Mouse (Mus musculus) frontal cortex, postnatal 25 days (tissue): Measurements from ENCODE around the gene Vps11.
"Not testable (repeated sequence)": the region's sequence is repeated elsewhere in the genome, so short reads cannot be mapped to it uniquely, and the experiment has no call there.

ENCODE experiments used
- DNase-seq, 2 experiments: peaks; one replicate each; pipeline ENCODE4 v3.0.0; 2022; ENCODE audit warnings: low spot score in 2 of 2

The Vps11 gene

DNA sequence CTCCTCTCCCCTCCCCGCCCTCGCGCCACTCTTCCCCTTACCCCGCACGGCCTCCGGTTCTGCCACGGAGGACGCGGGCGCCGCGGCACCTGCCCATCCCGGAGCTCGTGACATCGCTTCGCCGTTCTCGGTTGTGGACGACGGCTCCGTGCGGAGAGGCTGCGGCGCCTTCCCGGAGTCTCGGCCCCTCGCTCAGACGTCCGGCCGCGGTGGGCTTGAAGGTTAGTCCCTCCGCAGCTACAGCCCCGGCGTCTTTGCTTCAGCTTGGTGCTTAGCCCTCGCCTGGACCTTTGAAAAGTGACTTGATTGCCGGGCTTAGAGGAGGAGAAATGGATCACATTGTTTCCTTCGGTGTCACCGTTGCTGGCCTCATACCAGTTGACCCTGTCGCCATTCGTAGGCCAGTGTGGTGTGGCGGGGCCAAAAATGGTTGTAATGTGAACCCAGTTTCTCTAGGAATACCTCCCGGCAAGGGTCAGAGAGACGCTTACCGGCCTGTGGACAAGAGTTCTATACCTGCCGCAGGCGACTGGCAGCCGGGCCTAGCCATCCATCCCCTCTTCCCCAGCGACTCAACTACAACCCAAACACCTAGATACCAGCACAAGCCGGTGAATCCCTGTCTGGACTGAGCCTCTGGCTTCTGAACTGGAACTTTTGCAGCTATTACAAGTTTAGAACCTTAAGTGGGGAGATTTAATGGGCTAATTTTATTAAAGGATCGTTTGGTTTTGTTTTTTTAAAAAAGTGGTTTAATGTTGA lies 26.0 kb downstream of the Vps11 start:
- DNase-seq = no peak

DNA sequence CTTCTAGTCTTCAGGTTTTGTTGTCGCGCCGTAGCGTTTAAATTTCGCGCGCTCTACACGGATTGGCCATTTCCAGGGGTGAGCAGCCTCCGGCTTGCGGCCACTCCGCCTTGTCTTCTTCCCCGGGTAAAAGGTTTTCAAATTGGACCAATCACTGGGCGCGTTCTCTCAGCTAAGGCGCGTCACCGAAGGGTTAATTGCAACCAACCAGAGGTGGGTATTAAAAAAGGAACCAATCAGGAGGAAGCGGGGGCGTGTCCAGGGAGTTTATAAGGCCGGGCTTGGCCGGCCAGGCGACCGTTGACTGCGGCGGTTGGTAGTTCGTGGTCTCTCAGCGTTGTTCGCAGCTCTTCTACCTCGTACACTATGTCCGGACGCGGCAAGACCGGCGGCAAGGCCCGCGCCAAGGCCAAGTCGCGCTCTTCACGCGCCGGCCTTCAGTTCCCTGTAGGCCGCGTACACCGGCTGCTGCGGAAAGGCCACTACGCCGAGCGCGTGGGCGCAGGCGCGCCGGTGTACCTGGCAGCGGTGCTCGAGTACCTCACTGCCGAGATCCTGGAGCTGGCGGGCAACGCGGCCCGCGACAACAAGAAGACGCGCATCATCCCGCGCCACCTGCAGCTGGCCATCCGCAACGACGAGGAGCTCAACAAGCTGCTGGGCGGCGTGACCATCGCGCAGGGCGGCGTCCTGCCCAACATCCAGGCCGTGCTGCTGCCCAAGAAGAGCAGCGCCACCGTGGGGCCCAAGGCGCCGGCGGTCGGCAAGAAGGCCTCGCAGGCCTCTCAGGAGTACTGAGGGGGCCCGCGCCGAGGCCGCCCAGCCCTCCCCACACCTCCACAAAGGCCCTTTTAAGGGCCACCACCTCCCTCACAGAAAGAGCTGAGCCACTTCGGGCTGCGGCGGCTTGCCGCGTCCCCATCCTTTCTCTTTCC lies 26.8 kb downstream of the Vps11 start, which contains the start of gene H2afx:
Gene H2afx, plus strand, starts transcription at position 299 of the 935 bp plus-strand sequence.
- DNase-seq = peak; percentile 95 to 98

DNA sequence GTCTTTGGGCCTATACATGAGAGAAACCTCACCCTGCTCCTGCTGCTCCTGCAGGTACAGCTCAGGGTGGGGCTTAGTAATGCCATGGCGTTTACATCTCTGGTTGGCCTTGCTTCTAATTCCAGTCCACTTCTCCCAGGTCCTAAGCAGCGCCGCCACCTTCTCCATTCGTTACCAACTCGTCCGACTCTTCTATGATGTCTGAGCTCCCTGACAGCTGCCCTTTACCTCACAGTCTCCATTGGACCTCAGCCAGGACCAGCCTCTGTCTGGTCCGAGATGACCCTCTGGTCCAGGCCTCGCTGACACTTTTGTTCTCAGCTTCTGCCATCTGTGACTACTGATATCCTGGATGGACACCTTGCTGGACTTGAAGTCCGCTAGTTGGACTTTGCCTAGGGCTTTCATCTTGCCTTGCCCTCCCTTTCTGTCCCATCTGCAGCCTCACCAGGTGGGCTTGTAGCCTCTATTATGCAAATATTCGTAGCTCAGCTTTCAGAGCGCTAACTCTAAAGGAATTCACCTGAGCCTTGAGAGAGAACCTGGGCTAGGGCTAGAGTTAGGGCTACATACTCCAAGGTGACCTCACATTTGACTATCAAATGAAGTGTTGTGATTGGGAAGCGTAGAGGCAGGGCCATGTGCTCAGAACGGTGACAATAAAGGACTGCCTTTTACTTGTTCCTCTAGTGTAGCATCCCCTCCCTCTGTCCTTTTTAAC lies 28.4 kb downstream of the Vps11 start:
- no peak for DNase-seq

DNA sequence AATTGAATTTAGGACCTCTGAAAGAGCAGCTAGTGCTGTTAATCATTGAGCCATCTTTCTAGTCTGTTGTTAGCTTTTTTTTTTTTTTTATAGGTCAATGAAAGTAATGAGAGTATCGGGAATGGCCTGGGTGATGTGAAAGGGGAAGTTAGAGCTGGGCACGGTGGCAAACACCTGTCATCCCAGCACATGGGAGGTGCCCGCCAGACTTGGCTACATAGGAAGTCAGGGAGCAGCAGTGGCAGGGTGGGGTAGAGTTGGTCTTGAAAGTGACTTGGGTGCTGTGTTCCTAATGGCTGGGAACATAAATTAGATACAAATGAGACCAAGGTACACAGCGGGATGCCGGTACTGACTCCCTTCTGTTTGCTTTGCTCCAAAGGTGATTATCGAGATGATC lies 30.7 kb downstream of the Vps11 start:
- DNase-seq = no peak

DNA sequence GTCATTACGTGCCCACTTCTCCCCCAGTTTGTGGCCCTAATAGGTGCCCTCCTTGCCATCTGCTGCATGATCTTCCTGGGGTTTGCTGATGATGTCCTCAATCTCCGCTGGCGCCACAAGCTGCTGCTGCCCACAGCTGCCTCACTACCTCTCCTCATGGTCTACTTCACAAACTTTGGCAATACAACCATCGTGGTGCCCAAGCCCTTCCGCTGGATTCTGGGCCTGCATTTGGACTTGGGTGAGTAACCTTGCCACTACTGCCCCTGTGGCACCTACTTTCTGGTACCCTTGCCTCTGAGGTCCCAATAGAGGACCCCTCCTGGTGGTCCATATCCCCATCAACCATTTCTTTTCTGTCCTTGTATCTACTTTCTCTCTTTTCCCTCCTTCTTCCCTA lies 33.5 kb downstream of the Vps11 start:
- DNase-seq = no peak

DNA sequence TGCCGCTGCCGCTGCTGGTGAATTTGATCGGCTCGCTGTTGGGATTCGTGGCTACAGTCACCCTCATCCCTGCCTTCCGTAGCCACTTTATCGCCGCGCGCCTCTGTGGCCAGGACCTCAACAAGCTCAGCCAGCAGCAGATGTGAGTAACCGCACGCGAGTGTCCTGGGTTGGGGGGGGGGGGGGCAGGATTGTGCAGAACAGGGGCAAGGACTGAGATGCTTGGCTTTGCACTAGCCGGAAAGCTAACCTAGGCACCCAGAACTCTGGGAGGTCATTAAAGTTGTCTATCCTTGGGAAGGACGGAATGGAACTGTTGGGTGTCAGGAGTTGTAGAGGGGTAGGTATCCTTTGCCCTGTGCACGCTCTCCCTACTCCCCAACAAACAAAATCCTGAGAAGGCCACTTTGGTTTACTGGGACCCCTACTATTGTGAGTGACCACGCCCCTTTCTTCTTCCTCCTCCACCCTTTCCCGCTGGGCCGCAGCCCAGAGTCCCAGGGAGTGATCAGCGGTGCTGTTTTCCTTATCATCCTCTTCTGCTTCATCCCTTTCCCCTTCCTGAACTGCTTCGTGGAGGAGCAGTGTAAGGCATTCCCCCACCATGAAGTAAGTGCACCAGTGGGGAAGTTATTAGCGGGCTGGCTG lies 34.3 kb downstream of the Vps11 start:
- no peak for DNase-seq

DNA sequence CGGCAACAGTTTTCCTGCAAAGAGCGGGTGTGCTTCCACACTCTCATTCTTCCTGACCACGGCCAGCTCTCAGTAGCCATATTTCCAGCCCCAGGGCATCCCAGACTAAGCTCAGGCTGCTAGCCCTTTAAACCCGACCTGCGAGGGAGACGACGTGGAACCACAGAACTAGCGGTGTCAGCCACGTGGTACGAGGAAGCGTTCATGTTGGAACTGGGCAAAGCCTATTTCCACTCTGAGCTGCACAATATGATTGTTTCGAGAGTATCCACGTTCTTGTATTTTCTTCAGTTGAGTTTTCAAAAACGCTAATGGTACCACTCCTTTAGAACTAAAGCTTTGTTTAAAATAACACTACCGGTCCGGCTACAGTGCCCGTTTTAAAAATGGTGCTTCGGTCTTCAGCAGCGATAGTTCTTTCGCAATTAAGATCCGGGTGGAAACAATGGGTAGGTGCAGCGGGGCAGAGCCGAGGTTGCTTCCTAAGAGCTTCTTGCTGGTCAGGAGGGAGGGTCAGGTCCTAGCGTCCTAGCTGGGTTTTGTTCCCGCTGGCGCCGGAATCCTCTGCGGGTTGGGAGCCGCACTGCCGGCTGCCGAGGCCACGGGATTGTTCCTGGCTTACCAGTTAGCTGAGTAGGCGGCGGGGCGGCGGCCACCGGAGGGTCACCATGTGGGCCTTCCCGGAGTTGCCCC lies 35.0 kb downstream of the Vps11 start:
- DNase-seq = peak; percentile 63 to 75

DNA sequence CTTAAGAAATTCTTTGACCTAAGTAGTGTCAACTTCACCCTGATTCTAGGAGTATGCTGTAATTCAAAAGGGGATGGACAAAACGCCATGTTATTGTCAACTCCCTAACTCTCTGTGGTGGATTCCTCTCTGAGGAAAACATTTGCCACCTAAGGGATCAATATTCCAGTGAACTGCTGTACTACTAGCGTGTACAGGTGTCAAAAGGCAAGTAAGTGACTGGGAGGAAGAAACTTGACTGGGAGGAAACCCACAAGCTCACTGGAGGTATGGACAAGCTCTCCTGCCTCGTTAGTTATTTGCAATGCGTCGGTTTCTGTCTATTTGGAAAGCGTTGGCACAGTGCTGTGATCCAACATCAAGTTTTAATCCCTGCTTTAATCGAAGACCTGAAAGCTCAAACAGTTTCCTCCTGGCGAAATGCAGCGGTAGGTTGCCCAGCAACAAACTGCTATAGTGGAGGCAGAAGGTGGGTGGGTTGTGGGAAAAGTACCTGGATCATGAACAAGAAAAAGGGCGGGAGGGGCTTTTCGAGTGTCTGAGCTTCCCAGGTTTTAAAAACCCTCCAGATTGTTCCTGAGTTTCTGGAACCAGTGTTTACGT lies 35.6 kb downstream of the Vps11 start, which contains the start of gene Dpagt1:
Gene Dpagt1, plus strand, starts transcription at position 252 of the 603 bp plus-strand sequence.
- DNase-seq = no peak

DNA sequence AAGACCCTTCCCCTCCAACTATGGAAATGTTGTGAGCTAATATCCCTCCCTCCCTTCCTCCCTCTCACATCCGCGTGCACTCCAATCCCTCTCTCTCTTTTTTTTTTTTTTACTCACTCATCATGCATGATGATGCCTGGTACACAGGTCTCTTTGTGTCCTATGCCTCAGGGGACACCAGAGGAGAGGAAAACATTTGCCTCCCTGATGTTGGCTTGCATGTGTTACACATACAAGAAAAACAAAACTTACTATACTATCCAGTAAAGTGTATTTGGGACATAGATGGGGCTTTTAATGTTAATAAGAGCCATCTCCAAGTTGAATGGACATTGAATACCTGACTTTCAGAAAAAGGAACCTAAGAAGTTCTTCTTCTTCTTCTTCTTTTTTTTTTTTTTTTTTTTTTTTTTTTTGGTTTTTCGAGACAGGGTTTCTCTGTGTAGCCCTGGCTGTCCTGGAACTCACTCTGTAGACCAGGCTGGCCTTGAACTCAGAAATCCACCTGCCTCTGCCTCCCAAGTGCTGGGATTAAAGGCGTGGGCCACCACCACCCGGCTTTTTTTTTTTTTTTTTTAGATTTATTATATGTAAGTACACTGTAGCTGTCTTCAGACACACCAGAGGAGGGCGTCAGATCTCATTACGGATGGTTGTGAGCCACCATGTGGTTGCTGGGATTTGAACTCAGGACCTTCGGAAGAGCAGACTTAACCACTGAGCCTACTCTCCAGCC lies 36.3 kb downstream of the Vps11 start:
- not testable (repeated sequence) for DNase-seq

DNA sequence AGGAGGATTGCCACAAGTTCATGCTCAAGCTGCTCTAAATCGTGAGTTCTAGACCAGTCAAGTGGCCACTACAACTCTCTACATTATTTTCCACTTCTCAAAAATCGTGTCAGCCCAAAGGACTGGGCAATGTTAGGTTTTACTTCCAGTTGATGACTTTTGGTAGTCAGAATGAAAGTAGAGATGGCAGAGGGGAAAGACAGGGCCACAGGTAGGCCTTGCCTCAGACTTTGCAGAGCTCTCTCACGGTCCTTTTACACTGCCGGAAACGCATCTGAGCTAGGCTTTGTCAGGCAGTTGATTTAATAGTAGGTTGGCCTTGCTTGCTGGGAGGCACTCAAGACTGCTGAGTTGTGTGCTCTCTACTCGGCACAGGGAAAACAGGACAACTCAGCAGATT lies 37.3 kb downstream of the Vps11 start:
- no peak for DNase-seq

DNA sequence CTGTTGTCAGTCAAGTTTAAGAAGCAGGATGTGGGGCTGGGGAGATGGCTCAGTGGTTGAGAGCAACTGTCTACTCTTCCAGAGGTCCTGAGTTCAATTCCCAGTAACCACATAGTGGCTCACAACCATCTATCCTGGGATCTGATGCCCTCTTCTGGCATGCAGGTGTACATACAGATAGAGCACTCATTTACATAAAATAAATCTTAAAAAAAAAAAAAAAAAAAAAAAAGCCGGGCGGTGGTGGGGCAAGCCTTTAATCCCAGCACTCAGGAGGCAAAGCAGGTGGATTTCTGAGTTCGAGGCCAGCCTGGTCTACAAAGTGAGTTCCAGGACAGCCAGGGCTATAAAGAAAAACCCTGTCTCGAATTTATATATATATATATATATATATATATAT lies 37.8 kb downstream of the Vps11 start:
- not testable (repeated sequence) for DNase-seq

DNA sequence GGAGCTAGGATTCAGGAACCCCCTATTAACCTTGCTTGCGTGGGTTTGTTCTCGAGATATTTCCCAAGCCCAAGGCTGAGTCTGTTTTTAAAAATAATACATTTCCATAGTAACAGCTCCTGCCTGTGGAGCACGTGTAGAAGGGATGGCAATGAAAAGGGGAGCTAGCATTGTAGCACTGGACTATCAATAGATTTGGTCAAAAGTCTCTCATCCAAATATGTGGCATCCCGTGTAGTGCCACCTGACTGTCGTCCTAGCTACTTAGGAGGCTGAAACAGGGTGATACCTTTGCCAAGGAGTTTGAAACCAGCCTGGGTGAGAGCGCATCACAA lies 40.7 kb downstream of the Vps11 start:
- no peak for DNase-seq

DNA sequence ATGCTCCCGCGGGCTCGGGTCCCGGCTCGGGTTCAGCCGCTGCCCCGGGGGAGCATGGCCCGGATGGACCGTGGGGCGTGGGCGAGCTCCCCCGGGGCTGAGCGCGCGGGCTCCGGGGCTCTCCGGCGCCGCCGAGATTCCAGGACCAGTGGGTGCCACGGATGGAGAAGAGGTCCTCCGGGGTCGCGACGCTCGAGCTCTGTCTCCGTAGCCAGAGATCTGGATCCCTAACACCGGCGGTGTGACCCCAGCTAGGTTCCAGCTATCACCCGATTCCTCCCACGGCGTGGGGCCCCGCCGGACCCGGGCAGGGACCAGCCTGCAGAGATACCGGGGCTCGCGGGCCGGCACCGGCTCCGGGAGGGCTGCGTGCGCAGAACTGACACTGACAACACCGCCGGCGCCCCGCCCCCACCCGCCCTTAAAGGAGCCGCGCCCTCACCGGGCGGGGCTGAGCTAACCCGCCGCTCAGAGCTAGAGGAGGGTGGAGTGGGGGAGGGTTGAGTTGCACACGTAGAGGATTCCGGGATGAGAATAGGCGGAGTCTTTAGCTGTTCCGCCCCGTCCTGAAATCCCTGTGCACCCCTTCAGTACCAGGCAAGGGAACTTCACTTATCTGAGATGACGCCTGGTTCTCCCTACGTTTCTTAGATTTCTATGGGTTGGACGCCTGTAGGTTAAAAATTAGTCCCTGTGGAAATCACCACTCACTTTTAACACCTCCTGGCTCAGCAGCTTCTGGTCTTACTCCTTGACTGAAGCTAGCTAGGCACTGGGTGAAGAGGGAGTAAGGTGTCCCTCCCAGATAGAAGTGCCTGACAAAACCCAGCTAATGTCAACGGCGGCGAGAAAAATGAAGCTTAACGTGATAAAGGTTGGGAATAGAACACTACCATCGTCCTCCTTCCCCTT lies 41.3 kb downstream of the Vps11 start, which contains the start of gene C2cd2l:
Gene C2cd2l, minus strand, starts transcription at position 399 of the 912 bp plus-strand sequence.
- DNase-seq = peak; percentile 68 to 75

DNA sequence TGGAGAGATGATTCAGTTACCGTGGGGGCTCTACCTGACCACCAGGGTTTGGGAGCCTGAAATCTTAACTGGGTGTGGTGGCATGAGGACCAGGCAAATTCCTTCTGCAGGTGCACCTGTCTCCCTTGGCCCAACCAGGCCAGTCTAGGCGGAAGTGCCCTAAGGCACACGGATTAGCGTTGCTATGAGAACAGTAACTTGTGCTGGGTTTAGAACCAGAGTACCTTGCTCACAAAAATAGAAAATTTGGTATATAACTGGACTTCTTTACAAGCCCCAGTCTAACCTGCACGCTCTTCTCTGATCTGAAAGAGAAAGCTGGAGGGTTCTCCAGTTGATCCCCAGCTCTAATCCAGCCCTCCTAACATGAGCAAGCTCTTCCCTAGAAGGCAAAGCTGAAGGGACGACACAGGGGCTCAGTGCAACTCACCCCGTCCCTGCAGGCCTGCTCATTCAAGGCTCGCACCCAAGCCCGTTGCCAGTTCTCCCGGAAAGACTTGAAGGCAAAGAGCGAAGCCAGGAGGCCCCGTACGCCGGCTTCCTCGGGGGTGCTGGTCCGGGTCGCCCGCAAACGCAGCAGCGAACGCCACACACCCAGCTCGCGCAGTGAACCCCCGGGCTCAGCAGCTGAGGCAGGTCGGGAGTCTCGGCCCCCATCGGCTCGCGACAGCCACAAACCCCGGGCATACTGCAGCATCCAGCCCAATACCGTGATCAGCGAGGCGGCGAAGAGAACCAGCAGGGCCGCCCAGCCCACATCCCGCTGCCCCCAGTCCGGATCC lies 42.2 kb downstream of the Vps11 start:
- no peak for DNase-seq

DNA sequence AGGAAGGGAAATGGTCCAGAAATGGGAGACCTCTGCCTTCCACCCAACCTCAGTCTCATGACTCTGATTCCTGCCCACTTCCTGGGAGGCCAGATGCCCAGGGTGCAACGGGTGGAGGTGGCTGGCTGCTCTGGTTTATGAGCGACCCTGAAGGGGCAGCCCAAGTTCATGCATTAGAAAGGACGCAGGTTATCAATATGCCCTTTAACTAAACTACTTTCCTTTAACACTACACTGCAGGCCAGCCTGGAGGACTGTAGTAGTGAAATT lies 42.7 kb downstream of the Vps11 start:
- DNase-seq = no peak

DNA sequence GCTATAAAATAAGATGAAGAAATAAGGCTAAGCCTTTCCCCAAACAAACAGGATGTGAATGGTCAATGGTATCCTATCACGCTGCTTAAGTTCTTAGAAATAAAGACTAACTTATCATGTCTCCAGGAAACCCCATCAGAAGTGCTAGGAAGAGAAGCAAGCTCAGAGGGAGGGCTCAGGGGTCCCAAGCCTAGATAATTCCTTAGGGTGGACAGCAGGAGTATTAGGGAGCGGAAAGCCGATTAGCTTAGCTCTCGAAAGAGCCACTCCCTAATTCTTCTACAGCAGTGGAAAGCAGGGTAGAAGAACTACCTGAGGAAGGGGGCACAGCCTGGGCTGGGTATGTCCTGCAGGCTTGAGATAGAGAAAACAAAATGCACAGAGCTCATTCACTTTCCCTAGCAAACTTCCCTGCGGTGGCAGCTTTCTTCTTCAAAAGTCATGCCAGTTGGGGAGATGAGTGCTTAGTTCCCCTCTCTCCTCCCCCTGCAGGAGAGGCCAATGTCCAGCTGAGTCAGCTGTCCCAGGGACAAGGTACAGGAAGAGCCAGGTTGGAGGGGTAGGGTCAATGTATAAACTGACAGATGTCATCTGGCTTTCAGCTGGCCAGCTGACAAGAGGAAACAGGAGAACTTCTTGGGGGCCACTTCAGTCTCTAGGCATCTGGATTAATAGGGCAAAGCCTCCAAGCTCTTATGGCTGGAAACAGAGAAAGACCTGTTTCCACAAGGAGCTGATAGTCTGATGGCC lies 43.2 kb downstream of the Vps11 start:
- no peak for DNase-seq

DNA sequence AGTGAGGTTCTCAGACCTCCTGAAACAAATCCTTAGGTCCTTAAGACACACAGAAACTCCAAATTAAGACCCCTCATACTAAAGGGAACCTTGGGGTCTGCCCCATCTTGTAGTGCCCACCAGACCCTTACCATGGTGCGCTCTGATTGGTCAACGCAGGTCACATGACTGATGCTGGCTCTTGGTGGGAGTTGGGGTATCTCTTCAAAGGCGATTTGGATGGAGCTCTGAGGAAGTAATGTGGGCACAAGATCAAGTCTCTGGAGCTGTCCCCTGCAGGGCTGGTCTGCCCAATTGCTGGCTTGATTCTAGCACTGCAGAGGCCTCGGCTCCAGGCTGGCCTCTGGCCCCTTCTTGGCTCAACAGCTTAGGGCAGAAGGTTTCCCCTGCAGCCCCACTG lies 44.0 kb downstream of the Vps11 start:
- no peak for DNase-seq

DNA sequence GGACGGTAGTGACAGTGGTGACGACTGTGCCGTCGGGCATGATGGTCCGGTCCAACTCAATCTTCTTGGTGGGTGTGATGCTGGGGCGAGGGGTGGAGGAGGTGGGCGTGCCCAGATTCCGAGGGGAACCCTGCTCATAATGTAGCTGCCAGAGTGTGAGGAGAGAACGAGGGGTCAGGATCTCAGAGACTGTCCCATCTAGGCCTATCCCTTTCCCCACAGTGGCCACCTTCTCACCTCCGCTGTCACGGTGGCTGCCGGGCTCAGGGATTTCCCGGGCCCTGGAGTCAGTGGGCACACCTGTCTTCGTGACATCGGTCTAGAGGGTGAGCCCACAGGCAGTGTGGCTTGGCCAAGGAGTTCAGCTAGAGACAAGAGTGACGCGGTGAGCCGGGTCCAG lies 46.6 kb downstream of the Vps11 start:
- DNase-seq = no peak
